Mouse (Mus musculus) forebrain, embryonic 14.5 days (tissue): ENCODE measurements around the gene Socs7. TPM values are rescaled to one million over a fixed set of nuclear protein-coding genes. Genes with fewer than 3 reads are reported as not detected.

Experiments
- ATAC-seq: fragments of 200-750 bp; cut with Nextera tagmentation; 2 replicates; pipeline ENCODE4 v1.8.0; 2017; ENCODE audit warnings: mild to moderate bottlenecking, moderate library complexity
- DNase-seq: peaks from one replicate; pipeline ENCODE4 v3.0.0-alpha.2; 2015; ENCODE audit warnings: low spot score
- H3K27ac ChIP-seq: fragments of 300-500 bp; sonication (generic); 2 replicates; pipeline ENCODE4 v1.5.1; 2014; ENCODE audit warnings: low read depth, mild to moderate bottlenecking, control low read depth, low read length, moderate library complexity
- H3K27me3 ChIP-seq: fragments of 300-500 bp; sonication (generic); replicated peaks from 2 replicates; pipeline ENCODE4 v1.6.1; 2014; ENCODE audit warnings: low read length, control low read depth, mixed read lengths; ENCODE audit not compliant: control insufficient read depth, insufficient read depth
- H3K36me3 ChIP-seq: fragments of 300-500 bp; sonication (generic); 2 replicates; pipeline ENCODE4 v1.6.1; 2014; ENCODE audit warnings: low read length, control low read depth; ENCODE audit not compliant: control insufficient read depth, insufficient read depth
- H3K4me1 ChIP-seq: fragments of 300-500 bp; sonication (generic); 2 replicates; pipeline ENCODE4 v1.6.1; 2014; ENCODE audit warnings: antibody characterized with exemption, low read length, control low read depth; ENCODE audit not compliant: control insufficient read depth, insufficient read depth
- H3K4me2 ChIP-seq: fragments of 300-500 bp; sonication (generic); 2 replicates; pipeline ENCODE4 v1.6.1; 2014; ENCODE audit warnings: mild to moderate bottlenecking, control low read depth, low read length
- H3K4me3 ChIP-seq: fragments of 300-500 bp; sonication (generic); 2 replicates; pipeline ENCODE4 v1.5.1; 2014; ENCODE audit warnings: low read depth, low read length, control low read depth
- H3K9ac ChIP-seq: fragments of 300-500 bp; sonication (generic); 2 replicates; pipeline ENCODE4 v1.6.1; 2014; ENCODE audit warnings: mild to moderate bottlenecking, low read length, control low read depth, moderate library complexity
- H3K9me3 ChIP-seq: fragments of 300-500 bp; sonication (generic); replicated peaks from 2 replicates; pipeline ENCODE4 v1.6.1; 2016; ENCODE audit warnings: low read length, control low read depth, mixed read lengths; ENCODE audit not compliant: control insufficient read depth
- WGBS: fragments of 180-500 bp; shearing (Covaris S2); extraction: QIAGEN DNeasy Blood & Tissue Kit; methylation state at CpG from one replicate; pipeline ENCODE4 v1.1.7; 2014; 5-methylcytosine and 5-hydroxymethylcytosine counted together
- polyA plus RNA-seq: library from polyadenylated mRNA; unstranded; fragments of >200 nt; fragmentation: Nextera tagmentation; extraction: Ambion mirVana; gene quantifications from 2 replicates; pipeline ENCODE4 v1.2.1, GENCODE M21; 2014

Socs7 gene
- polyA plus RNA-seq, 1 experiment from 2014 or later: 5.7 TPM

DNA sequence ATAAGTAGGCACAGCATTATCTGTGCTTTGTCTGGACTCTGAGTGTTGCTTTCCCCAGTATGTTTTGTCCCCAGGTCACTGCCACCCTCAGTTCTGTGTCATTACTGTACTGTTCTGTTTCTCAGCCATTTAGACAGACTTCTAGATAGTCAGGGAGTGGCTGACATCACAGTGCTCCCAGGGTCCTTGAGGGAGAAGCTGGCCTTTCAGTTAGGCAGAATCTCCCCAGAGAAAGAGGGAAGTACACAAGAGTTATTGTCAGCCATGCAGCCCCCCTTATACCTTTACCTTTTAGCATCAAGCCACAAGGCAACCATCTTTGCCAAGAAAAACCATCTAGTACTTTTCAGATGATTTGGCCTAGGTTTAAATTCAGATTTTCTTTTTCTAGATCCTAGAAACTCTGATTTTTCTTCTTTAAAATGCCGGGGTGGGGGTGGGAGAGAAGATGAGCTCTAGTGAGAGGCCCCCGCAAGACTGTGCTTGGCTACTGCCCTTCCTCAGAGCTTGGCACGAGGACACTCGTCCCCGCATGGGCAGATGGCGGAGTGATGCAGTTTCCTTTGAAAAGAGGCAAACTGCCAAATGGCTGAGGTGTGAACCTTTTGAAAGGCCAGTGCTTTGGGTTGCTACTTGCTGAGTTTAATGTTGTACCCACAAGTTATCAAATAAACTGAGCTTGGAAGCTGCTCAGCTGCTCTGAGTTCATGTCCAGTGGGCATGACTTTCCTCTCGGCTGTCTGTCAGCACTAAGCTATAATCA, 8.2 kb downstream of the Socs7 start:
- H3K27me3 ChIP-seq: no peaks in the 10 kb centered on the region
- DNase-seq: peak; percentile 78
- peaks cover 14% of the 10 kb centered on the region for H3K36me3 ChIP-seq
- peaks cover 15% of the 10 kb centered on the region for H3K4me1 ChIP-seq
- no peak; the same call in 1 of the 2 replicates for ATAC-seq
- H3K9ac ChIP-seq: no peak overlapping the region; the same call in 1 of the 2 replicates
- H3K4me3 ChIP-seq: no peak overlapping the region
- H3K4me2 ChIP-seq: no peak overlapping the region
- H3K27ac ChIP-seq: 0 out of 2 replicates have a peak overlapping the region, but pooled peaks have one; percentile 48
- 47% methylated on average over 7 of the region's 7 CpGs for WGBS
- no peaks in the 10 kb centered on the region for H3K9me3 ChIP-seq

DNA sequence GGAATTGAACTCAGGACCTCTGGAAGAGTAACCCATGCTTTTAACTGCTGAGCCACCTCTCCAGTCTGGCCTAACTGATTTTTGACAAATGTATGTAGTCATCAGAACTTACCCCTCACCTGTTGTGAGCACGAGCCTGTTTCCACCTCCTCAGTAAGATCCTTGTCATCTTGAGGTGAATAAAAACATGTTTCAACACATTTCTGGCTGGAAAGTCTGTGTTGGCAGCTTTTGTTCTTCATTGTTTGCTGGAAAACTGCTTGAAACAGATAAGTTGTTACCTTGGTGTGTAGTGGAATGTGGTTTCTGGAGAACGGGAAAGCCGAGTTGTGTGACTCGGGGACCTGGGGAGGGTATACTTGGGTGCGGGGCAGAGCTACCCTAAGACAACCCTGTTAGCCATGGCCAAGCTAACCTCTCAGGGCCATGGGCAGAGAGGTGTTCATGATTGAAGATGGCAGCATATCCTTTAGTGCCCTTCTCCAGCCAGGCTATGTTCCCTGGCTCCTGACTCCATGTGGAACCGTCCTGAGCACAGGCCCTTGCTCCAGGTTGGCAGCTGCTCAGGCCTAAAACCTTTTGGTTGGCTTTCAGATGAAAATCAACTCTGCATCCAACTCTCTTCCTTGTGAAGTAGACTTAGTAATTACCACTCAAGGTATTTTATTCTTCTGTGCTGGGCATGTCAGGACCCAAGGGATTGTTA, 10.0 kb downstream of the Socs7 start:
- H3K4me2 ChIP-seq: no peak overlapping the region
- DNase-seq (no peak), ATAC-seq (no peak)
- peaks cover 30% of the 10 kb centered on the region for H3K36me3 ChIP-seq
- no peak overlapping the region for H3K4me3 ChIP-seq
- H3K4me1 ChIP-seq: peaks cover 12% of the 10 kb centered on the region
- H3K9me3 ChIP-seq: no peaks in the 10 kb centered on the region
- no peaks in the 10 kb centered on the region for H3K27me3 ChIP-seq
- H3K27ac ChIP-seq: no peak overlapping the region
- WGBS: 87% methylated on average over 6 of the region's 6 CpGs
- H3K9ac ChIP-seq: no peak overlapping the region

- no peak overlapping the region for H3K4me2 ChIP-seq
- WGBS: 93% methylated on average over 2 of the region's 2 CpGs
- no peak overlapping the region for H3K9ac ChIP-seq
- no peak overlapping the region for H3K4me3 ChIP-seq
- no peak for DNase-seq
- peaks cover 38% of the 10 kb centered on the region for H3K36me3 ChIP-seq
- H3K27ac ChIP-seq: no peak overlapping the region
- no peak for ATAC-seq
- H3K27me3 ChIP-seq: no peaks in the 10 kb centered on the region
- no peaks in the 10 kb centered on the region for H3K9me3 ChIP-seq
- H3K4me1 ChIP-seq: peaks cover 9% of the 10 kb centered on the region
Measured at GRCm38 (mm10) chr11:97373402-97373801, 11.1 kb downstream of the Socs7 start.

GRCm38 (mm10) chr11:97380036-97380435, 17.7 kb downstream of the Socs7 start:
- Histone ChIP-seq H3K4me1 (no peaks in the 10 kb centered on the region), H3K9me3 (no peaks in the 10 kb centered on the region), H3K27me3 (no peaks in the 10 kb centered on the region), H3K4me2 (no peak overlapping the region), H3K36me3 (peaks cover 73% of the 10 kb centered on the region), H3K9ac (no peak overlapping the region), H3K4me3 (no peak overlapping the region), H3K27ac (no peak overlapping the region)
- DNase-seq: no peak
- WGBS: 84% methylated on average over 3 of the region's 3 CpGs
- ATAC-seq: no peak

DNA sequence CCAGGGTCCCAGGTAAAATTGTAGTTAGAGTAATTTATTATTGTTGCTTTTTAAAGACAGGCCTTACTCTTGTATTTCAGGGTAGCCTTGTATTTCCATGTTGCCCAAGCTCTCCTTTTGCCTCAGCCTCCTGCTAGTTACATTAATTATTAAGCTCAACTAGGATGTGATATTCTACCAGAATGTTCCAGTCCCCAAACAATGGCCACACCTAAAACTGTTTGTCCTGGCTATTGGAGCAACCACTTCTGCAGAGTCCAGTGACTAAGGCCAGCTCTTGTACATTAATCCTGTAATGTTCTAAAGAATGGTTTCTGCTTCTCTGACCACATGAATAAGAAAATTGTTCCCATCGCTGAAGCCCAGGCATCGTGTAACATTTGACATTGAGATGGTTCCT, 20.7 kb downstream of the Socs7 start:
- H3K4me3 ChIP-seq: no peak overlapping the region
- WGBS: 94% methylated on average over 2 of the region's 2 CpGs
- DNase-seq: no peak
- no peak overlapping the region for H3K4me2 ChIP-seq
- H3K9me3 ChIP-seq: no peaks in the 10 kb centered on the region
- no peaks in the 10 kb centered on the region for H3K27me3 ChIP-seq
- H3K27ac ChIP-seq: no peak overlapping the region; the same call in 1 of the 2 replicates
- no peak overlapping the region for H3K9ac ChIP-seq
- no peaks in the 10 kb centered on the region for H3K4me1 ChIP-seq
- no peak for ATAC-seq
- H3K36me3 ChIP-seq: peaks cover 67% of the 10 kb centered on the region

GRCm38 (mm10) chr11:97383764-97384163, 21.4 kb downstream of the Socs7 start:
- ATAC-seq (no peak), DNase-seq (peak; percentile 58)
- Histone ChIP-seq H3K4me2 (no peak overlapping the region), H3K4me1 (no peaks in the 10 kb centered on the region), H3K4me3 (no peak overlapping the region), H3K27me3 (no peaks in the 10 kb centered on the region), H3K9me3 (no peaks in the 10 kb centered on the region), H3K9ac (no peak overlapping the region), H3K36me3 (peaks cover 64% of the 10 kb centered on the region), H3K27ac (no peak overlapping the region; the same call in 1 of the 2 replicates)
- 59% methylated on average over 2 of the region's 2 CpGs for WGBS

DNA sequence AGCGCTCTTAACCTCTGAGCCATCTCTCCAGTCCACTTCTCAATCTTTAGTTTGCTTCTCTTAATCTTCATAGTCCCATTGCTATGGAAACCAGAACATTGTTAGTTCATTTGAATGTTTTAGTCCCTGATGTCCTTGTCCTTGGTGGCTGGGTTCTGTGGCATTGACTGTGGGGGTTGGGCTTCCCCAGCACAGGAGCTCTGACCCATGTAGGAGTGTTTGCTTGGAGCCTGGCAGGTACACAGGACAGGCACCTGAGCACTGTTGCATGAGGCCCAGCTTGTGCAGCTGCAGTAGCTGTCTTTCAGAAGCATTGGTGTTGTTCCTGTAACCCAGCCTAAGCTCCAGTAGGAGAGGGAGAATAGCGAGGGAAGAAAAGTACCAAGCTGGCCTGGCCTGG, 25.5 kb downstream of the Socs7 start:
- H3K4me3 ChIP-seq: no peak overlapping the region
- H3K27me3 ChIP-seq: no peaks in the 10 kb centered on the region
- H3K27ac ChIP-seq: no peak overlapping the region
- WGBS: 92% methylated on average over 2 of the region's 2 CpGs
- H3K9ac ChIP-seq: no peak overlapping the region
- peaks cover 75% of the 10 kb centered on the region for H3K36me3 ChIP-seq
- H3K4me2 ChIP-seq: no peak overlapping the region
- H3K4me1 ChIP-seq: 0 out of 2 replicates have a peak, but pooled peaks cover 4% of the 10 kb centered on the region
- no peak for DNase-seq
- no peak for ATAC-seq
- no peaks in the 10 kb centered on the region for H3K9me3 ChIP-seq

- no peaks in the 10 kb centered on the region for H3K9me3 ChIP-seq
- 89% methylated on average over 8 of the region's 8 CpGs for WGBS
- H3K4me2 ChIP-seq: no peak overlapping the region
- H3K27ac ChIP-seq: no peak overlapping the region
- H3K4me3 ChIP-seq: no peak overlapping the region
- no peaks in the 10 kb centered on the region for H3K27me3 ChIP-seq
- no peak overlapping the region for H3K9ac ChIP-seq
- 0 out of 2 replicates have a peak, but pooled peaks cover 4% of the 10 kb centered on the region for H3K4me1 ChIP-seq
- ATAC-seq (no peak), DNase-seq (no peak)
- peaks cover 78% of the 10 kb centered on the region for H3K36me3 ChIP-seq
Measured at GRCm38 (mm10) chr11:97389127-97389526, 26.8 kb downstream of the Socs7 start.

DNA sequence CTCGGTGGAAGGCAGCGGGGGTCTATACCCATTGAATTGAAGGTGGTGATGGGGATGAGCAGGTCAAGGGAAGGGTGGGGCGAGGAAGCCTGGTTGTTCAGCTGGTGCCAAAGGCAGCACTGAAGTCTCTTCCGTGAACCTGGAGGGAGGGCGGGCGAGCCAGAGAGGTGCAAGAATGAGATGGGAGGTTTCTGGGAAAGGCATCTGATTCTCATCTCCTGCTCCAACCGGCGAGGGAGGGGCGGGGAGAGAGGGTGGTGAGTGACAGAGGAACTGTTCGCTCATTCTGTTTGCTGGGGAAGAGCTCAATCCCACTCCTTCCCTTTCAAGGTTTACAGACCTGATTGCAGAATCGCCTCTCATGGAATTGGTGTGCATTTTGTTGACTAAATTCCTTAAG, 31.3 kb downstream of the Socs7 start:
- Histone ChIP-seq H3K9ac (no peak overlapping the region), H3K9me3 (no peaks in the 10 kb centered on the region), H3K36me3 (peaks cover 68% of the 10 kb centered on the region), H3K4me2 (no peak overlapping the region), H3K27me3 (no peaks in the 10 kb centered on the region), H3K27ac (no peak overlapping the region), H3K4me1 (0 out of 2 replicates have a peak, but pooled peaks cover 4% of the 10 kb centered on the region), H3K4me3 (no peak overlapping the region)
- WGBS: 83% methylated on average over 11 of the region's 11 CpGs
- DNase-seq (no peak), ATAC-seq (no peak)
